Mouse (Mus musculus): ENCODE results near the gene Pigq.

Gene Pigq

GRCm38 (mm10) chr17:25944366-25945163, at the start of gene Pigq, which contains the start of gene Nhlrc4:
Gene Pigq (minus strand): TSS chr17:25944936.
Gene Nhlrc4 (minus strand): TSS chr17:25944961.
- no peak for DNase-seq (ENCODE audit: low read depth)

DNA sequence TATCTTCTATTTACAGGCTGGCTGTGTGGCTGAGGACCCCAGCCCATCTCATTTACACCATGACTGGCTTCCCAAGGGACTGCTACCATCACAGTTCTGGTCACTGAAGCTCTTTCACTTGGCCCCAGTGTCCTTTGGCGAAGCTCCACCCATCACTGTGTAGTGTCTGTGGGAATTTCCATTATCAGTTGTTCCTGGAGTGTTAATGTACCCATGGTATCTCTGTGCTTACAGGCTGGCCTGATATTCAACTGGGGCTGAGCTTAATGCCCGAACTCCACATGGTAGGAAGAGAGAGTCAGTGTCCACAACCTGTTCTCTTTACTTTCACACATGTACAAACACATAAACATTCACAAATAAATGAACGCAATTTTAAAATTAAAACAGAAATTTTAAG, 48.8 kb upstream of the Pigq start:
- no peak for DNase-seq (ENCODE audit: low read depth)

GRCm38 (mm10) chr17:25992274-25992673, 47.5 kb upstream of the Pigq start:
- DNase-seq (ENCODE audit: low read depth): no peak

- no peak for DNase-seq (ENCODE audit: low read depth)
Observed at GRCm38 (mm10) chr17:25990331-25990730, 45.6 kb upstream of the Pigq start.

- DNase-seq (ENCODE audit: low read depth): peak; percentile 93
Observed at GRCm38 (mm10) chr17:25985306-25986294, 40.9 kb upstream of the Pigq start, which contains the start of gene Capn15. Gene Capn15 (minus strand): TSS chr17:25985796.

DNA sequence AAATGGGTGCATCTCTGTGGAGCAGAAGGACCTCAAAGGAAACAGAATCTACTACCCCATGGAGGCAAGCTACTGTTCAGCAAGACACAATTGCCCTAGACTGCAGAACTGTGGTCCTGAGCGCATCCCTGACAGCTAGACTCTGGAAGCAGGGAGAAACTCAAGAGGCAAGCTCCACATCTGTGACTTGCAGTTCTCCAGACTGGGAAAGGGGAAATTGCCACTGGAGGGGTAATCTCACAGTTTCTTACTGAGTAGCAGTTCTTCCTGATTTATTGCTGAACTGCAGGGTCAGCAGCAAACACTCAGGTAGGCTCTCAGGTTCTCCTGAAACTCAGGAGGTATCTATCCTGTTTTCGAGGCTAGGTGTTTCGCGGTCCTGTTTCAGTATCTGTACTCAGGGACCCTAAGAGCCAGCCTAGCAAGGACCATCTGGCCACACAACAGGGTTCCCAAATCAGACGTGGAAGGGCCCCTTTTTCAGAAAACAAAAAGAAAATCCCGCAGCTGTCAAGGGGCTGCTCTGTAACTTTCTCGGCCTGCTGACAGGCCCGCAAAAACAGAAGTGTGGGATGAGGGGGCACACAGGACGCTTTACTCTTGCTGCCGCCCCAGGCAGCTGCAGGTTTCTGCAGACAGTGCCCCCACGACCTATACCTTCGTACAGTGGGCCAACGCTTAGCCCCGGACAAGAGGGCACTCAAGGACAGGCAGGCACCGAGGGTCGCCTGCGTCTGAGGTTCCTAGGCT, 40.0 kb upstream of the Pigq start:
- peak; percentile 33 for DNase-seq (ENCODE audit: low read depth)

GRCm38 (mm10) chr17:25984066-25984465, 39.3 kb upstream of the Pigq start:
- no peak for DNase-seq (ENCODE audit: low read depth)

GRCm38 (mm10) chr17:25982913-25983312, 38.2 kb upstream of the Pigq start:
- DNase-seq (ENCODE audit: low read depth): no peak

DNA sequence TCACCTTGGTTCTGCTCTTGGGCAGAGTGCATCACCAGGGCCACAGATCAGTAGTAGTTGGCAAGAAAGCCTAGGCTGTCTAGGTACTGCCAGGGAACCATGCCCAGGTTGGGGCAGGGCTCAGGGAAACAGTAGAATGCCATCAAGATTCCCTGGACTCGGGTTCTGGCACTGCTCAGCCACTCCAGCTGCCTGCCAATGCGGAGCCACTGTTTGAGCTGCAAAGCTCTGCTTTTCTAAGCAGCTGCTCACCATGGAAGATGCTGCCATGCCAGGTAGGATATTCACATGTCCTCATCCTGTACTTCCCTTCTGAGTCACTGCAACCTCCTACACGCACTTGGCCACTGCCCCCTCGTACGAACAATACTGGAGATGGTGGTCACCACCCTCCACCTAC, 36.1 kb upstream of the Pigq start:
- DNase-seq (ENCODE audit: low read depth): no peak

- no peak for DNase-seq (ENCODE audit: low read depth)
Observed at GRCm38 (mm10) chr17:25979829-25980738, 35.3 kb upstream of the Pigq start.

- peak; percentile 69 for DNase-seq (ENCODE audit: low read depth)
Observed at GRCm38 (mm10) chr17:25970954-25971707, 26.4 kb upstream of the Pigq start.

- peak; percentile 64 for DNase-seq (ENCODE audit: low read depth)
Observed at GRCm38 (mm10) chr17:25970448-25970847, 25.7 kb upstream of the Pigq start.

GRCm38 (mm10) chr17:25968176-25968575, 23.4 kb upstream of the Pigq start:
- DNase-seq (ENCODE audit: low read depth): no peak

- no peak for DNase-seq (ENCODE audit: low read depth)
Observed at GRCm38 (mm10) chr17:25967652-25968051, 22.9 kb upstream of the Pigq start.

- DNase-seq (ENCODE audit: low read depth): no peak
Observed at GRCm38 (mm10) chr17:25964271-25964670, 19.5 kb upstream of the Pigq start.

GRCm38 (mm10) chr17:25962413-25962905, 17.7 kb upstream of the Pigq start:
- DNase-seq (ENCODE audit: low read depth): no peak

DNA sequence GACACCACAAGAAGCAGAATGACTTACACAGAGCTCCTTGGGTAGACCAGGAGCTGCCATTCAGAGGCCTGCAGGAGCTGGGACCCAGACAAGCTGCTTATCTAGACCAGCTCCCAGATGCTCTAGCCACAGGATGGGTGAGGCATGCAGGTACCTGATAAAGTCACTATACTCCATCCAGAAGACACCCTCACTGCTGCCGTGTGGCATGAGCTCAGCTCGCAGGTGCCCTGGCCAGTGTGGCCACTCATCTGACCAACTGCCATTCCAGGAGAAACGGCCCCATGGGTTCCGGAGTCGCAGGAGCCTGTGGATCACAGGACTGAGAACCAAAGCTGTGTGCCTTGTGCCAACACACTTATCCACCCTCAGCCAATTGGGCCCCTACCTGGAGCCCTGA, 16.8 kb upstream of the Pigq start:
- DNase-seq (ENCODE audit: low read depth): no peak

- DNase-seq (ENCODE audit: low read depth): no peak
Observed at GRCm38 (mm10) chr17:25959630-25960467, 15.1 kb upstream of the Pigq start.

All from induced T-regulatory cell, adult 2 months (primary cell).